Mouse (Mus musculus) T-helper 2 cell (primary cell): Measurements from ENCODE around the gene Specc1.

Experiments
- in situ Hi-C: fragments of 300-600 bp; cut with MboI, MseI; formaldehyde crosslinking; loops from one replicate; pipeline ENCODE4 v1.15.1; 2025; ENCODE audit warnings: high pct_unique_total_duplicates

Specc1 gene

DNA sequence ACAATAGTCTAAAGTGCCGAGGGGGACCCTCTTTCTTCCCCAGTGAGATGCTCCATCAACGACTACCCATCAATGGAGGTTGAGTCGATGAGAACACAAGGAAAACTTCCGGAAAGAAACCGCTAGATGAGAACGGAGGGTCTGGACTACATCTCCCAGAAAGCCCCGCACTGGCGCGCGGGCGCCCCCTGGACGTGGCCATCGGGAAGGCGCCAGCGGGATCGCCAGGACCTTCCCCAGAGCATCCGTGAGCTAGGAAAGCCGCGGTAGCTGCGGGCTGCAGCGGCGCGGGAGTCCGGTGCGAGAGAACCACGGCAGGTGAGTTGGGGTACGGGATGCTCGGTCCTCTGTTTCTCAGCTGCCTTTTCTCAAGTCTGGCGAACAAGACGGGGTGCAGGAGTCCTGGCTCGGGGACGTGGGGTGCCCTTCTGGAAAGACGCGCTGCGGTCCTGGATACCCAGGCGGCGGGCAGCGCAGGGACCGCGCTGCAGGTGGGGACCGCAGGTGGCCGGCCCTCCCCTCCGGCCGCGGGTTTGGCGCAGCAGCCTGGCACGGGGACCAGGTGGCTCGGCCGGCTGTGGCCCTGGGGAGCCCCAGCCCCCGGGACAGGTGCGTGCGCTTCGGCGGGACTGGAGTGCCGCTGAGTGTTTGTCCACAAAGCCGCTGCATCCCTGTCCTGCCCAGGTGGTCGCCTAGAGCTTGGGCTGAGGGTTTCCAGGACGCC, at the start of gene Specc1:
Gene Specc1, plus strand, starts transcription at position 192 of the 724 bp plus-strand sequence.
- in situ Hi-C loops: loop anchor here (5.0 to 10.0 kb wide), 2 partner anchors 48 to 321 kb away; no protein-coding TSS in a partner anchor

DNA sequence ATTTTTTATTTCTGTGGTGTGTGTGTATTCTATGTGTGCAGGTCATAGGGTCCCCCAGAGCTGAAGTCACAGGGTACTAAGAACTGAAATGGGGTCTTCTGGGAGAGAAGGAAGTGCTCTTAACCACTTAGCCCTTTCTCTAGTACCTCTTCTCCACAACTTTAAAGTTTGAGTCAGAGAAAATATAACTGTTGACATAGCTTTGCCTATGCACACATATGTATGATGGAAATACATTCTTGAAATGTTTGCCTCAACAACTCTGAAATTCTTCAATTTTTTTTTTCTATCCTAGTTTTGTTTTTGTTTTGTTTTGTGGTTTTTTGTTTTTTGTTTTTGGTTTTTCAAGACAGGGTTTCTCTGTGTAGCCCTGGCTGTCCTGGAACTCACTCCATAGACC, 48.2 kb upstream of the Specc1 start:
- in situ Hi-C loops: no loop called here

DNA sequence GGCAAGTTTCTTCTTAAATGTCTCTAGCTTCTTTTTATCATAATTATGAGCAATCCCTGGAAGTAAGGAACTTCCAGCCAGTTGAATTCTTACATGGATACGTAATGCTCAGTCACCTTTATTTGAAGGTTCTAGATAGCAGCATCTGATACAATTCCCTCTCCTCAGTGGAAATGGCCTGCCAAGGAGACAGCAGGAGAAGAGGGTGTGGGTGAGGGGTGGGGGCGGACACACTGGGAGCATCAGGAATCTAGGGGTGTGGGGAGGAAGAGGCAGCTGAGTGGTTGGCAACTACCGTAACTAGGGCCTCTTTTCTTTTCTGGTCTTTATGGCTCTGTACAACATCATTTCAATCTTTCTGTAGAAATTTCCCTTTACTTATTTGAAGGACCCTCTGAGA, 36.9 kb upstream of the Specc1 start:
- in situ Hi-C loops: no loop called here

GRCm38 (mm10) chr11:61923309-61923708, 33.3 kb upstream of the Specc1 start:
- in situ Hi-C loops: no loop called here

DNA sequence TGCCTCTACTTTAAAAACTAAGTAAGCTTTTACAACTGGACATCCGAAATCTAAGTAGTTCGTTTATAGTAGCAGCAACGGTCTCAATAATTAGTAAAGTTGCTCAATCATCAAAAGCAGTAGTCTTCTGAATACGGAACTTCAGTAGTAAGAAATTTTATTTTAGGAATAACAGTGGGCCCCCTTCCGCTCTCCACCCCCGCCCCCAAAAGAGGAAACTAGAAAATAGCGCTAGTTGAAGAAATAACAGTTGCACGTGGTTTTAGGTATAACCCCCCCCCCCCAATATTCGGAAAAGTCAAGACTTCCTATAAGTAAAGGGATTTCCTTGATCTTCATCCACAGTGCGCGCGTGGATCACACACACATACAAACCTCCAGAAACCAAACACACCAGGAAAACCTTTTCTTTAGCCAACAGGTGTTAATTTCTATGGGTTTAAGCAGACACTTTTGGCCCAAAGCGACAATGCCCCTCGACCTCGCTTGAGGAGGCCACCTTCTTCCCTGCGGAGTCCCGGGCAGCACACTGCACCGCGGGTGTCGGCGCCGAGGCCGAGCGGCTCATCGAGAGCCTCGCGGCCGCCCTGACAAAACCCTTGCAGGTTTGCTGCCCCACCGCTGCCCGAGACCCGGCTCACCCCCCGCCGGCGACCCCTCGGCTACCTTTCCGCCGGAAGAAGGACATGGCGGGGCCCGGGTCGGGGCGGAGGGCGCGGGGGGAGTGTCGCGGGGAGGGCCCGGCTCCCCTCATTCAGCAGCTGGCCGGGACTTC, 27.1 kb upstream of the Specc1 start:
- in situ Hi-C loops: no loop called here

GRCm38 (mm10) chr11:61930098-61930517, 26.5 kb upstream of the Specc1 start, which contains the start of gene Akap10:
Gene Akap10, minus strand, starts transcription at chr11:61930252.
- in situ Hi-C loops: no loop called here

DNA sequence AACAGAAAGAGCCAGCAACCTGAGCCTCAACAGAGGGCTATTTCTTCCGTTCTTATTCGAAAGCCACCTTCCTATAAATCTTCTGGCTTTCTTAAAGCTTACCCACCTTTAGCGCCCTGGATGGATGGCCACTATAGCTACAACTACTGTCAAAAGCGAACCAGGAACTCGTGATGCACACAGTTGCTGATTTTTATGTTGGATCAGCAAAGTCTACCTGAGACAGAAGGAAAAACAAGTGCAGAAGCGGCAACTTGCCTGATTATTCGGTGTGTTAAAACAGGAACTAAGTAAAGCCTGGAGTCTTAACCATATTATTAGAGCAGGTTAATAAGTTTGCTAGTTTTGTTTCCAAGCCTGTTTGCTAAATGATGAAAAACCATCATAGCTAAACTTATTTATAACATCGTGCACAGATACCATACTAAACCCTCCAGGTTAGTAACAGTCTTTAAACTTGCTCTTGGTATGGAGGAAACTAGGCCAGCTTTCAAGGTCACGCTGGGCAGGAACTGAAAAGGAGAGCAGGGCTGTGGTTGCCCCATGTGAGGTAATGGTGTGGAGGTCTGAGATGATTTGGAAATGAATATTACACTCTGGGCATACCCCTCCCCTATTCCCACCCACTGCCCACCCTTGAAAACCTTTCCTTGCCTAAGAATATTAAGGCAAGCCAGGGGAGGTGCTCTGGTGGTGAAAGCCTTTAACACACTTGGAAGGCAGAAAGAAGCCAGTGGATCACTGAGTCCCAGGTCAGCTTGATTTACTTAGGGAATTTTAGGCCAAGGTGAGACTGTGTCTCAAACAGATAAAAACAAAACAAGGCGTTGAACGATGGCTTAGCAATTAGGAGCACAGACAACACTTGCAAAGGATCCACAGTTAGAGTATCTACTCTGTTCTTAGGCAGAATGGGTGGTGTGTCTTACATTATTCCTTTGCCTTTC, 25.6 kb upstream of the Specc1 start:
- in situ Hi-C loops: no loop called here

DNA sequence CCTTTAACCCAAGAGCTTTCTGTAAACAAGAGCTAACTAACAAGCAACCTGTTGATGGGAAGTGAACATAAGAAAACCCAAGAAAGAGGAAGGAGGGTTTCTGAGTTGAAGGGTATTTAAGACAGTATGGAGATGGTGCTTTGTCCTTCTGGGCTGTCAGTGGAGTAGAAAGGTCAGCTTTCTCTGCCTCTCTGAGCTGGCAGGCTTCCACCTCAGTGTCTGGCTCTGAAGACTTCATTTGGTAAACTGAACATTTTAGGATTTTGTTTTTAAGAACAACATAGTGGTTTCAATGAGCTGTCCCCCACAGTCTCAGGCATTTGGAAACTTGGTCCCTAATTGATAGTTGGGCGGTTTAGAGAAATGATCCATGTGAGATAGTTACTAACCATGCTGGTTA, 18.8 kb upstream of the Specc1 start:
- in situ Hi-C loops: no loop called here

DNA sequence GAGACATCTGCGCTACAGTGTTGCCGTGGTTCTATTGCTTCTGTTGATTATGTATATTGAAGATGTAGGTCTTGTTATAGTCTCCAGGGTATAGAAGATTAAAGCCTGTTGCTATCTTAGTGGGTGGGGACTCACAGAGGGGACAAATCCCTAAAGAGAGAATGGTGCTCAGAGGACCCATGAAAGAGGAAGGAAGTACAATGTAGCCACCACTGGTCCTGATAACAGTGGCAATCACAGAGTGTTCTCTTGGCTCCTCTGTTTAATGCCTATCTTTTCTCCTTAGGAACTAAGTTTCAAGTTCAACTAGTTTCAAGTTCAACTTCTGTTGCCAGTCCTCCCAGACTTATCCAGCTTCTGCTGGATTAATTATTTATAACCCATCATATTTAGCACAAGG, 13.7 kb upstream of the Specc1 start:
- in situ Hi-C loops: no loop called here

DNA sequence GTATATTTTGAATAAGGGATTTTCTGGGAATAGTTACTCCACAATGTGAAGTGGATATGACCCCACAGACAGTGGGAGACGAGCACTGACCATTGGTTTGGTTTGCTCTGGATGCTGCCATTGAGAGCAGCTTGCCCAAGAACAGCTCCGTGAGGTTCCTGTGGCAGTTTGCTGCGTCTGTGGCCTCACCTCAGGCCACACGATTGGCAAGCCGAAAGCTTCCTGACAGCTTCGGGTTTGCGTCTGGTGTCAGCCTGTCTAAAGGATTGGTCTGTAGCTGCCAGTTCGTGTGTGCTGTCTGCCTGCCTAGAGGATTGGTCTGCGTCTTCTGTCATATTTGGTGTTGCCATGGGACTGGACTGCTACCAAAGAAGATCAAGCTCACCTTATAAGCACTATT, 12.1 kb upstream of the Specc1 start:
- in situ Hi-C loops: no loop called here

DNA sequence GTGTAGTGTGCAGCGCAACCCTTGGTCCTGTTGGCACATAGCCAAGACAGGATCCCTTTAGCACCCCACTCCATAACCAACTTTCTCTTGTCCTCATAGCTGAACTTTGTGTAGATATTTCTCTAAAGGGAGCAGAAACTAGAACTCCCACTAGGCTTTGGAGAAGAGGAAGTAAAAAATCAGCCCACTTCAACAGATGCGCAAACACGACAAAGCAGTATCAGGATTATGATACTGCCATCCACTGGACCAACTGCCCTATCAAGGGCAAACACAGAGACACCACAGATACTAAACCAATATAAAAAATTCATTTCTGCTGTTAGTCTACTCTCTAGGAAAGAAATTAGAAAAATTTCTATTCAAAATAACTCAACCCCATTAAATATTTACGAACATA, 10.0 kb upstream of the Specc1 start:
- in situ Hi-C loops: no loop called here

GRCm38 (mm10) chr11:61949315-61949714, 7.2 kb upstream of the Specc1 start:
- in situ Hi-C loops: no loop called here

DNA sequence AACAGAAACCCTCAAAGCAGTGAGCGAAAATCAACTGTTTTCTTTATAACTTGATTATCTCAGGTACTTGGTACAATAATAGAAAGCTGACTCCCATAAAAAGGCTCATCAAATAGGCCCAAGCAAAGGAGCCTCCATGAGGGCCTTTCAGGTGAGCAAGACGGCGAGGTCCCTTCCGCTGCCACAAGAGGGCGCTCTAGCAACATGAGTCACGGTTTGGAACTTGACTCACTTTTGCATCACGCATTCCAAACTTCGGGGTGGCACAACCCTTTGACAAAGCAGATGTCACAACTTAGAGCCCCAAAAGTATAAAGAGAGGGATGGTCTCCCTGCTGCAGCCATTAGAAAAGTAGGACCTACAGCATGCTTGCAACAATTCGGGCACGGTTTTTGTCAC, 5.9 kb upstream of the Specc1 start:
- in situ Hi-C loops: loop anchor here (10.0 kb wide), 1 partner anchor 54 kb away; no protein-coding TSS in a partner anchor

DNA sequence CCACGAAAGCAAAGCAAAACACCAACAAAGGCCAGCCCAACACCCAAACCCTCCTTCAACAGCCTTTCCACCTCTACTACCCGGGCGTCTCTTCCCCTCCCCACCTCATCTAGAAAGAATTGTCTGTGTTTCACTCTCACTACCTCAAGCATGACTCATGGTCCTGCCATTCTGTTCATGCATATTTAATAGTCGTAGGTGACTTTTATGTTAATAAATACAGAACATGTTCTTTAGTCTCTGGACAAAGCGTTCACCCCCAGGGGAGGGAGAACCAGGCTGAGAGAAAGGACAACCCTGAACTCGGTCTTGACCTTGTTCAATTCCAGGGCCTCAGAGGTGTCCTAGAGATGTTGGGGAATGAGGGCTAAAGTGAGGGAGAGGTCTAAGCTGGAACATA, 1.4 kb upstream of the Specc1 start:
- in situ Hi-C loops: loop anchor here (5.0 to 10.0 kb wide), 2 partner anchors 50 to 322 kb away; no protein-coding TSS in a partner anchor

DNA sequence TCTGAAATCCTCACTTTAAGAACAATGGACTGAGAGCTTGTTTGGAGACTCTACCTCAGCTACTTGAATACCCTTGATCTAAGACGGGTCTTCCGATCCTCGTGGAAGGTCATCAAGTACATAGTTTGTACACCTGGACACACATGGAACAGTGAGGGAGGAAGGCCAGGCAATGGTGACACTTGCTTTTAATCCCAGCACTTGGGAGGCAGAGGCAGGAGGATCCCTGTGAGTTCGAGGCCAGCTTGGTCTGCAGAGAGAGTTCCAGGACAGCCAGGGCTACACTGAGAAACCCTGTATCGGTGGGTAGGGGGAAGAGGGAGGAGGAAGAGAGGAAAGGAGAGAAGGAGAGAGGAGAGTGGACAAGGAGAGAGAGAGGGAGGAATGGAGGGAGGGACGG, 612 bp upstream of the Specc1 start:
- in situ Hi-C loops: loop anchor here (5.0 to 10.0 kb wide), 2 partner anchors 49 to 321 kb away; no protein-coding TSS in a partner anchor

GRCm38 (mm10) chr11:61957296-61957813, 792 bp downstream of the Specc1 start:
- in situ Hi-C loops: loop anchor here (5.0 to 10.0 kb wide), 2 partner anchors 47 to 320 kb away; no protein-coding TSS in a partner anchor

- in situ Hi-C loops: loop anchor here (5.0 to 10.0 kb wide), 2 partner anchors 46 to 319 kb away; no protein-coding TSS in a partner anchor
These were observed 2.1 kb downstream of the Specc1 start for GRCm38 (mm10) chr11:61958706-61959105.

DNA sequence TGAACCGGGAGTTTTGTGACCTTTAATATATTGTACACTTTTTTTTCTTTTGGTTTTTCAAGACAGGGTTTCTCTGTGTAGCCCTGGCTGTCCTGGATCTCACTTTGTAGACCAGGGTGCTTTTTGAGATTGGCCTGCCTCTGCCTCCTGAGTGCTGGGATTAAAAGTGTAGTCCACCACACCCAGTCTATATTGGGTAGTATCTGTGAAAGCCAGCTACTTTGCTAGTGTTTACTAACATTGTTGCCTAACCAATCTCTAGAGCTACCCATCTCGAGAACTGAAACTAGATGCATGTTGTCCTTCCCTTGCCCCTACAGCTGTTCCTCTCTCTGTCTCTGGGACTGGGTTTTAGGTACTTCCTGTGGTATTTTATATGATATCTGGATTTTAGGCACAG, 3.5 kb downstream of the Specc1 start:
- in situ Hi-C loops: no loop called here

DNA sequence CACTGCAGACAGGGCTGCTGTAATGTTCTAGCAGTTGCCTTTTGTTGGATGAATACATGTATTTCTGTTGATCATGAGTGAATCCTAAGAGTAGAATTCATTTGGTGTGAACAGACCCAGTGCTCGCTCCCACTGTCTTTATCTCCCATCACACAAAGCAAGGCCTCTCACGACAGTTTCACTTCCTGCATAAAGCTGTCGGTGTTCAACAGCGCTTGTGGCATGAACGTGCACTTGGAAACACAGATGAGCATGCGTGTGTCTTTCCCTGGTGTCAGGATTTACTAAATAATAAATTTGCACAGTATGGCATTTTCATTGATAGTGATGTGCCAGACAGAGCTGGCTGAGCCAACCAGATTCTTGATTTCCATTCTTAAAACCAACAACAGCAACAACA, 6.1 kb downstream of the Specc1 start:
- in situ Hi-C loops: no loop called here

- in situ Hi-C loops: no loop called here
These were observed 6.6 kb downstream of the Specc1 start for GRCm38 (mm10) chr11:61963193-61963592.

DNA sequence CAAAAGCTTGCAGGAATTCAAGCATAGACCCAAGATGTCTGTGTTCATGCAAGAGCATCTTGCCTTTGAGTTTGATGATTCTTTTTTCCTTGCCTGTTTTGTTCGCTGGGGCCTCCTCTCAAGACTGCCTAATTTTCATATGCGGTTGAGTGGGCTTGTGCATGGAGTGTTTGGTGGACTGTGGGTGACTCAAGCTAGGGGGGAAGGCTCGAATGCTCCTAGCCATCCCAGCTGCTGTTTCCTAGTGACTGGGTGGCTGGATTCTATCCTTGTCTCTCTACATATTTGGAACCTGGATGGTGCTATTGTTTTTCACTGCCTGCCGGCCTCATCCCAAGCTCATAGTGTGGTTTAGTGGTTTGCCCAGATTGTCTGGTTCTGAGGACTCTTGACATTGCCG, 8.0 kb downstream of the Specc1 start:
- in situ Hi-C loops: no loop called here
